Mouse (Mus musculus): Measurements from ENCODE around the gene Ttc12. TPM values are rescaled to one million over a fixed set of nuclear protein-coding genes. Genes with fewer than 3 reads are reported as not detected.

The Ttc12 gene
- 2.4 TPM in 2 replicates for polyA plus RNA-seq (2012; rRNA removed)

DNA sequence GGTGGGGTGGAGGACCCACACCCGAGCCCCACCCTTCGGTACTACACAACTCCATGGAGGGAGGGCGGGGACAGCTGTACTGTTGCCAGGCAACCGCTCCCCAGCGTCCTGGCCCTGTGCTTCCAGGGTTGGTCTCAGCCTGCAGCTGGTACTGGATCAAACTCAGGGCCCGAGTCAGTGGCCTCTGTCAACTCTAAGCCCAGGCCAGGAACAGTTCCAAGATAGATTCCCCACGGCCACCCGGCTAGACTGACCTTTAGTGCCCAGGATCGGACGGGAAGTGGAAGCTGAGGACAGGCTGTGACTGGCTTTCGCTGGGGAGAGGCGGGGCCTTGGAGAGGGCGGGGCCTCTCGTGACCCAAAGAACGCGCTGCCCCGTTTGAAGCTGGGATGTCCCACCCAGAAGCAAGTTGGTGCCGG, at the start of gene Ttc12:
Ttc12 (minus strand) TSS at position 334 of the 420 bp plus-strand sequence.
- peak in 1 of 2 experiments; percentile 56 for DNase-seq (ENCODE audit: extremely low spot score in 1 of 2, low spot score in 1 of 2)

DNA sequence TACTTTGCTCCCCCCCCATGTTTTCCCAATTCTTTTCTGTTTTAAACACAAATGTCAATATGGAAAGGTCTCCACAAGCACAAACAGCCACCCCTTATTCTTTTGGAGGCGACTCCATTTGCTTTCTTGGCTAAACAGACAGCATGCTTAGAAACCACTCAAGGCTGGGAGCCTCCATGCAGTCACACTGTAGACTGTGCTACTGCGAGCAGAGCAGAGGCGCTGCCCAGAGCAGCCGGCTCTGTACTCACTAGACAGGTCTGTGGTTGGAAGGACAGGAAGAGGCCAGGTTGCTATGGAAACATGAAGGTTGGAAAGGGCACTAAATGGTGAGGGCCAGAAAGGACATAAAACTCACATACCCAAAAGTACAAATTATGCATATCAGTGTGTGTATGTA, 48.9 kb upstream of the Ttc12 start:
- no peak for DNase-seq (ENCODE audit: extremely low spot score in 1 of 2, low spot score in 1 of 2)

GRCm38 (mm10) chr9:49533912-49534491, 48.0 kb upstream of the Ttc12 start:
- no peak for DNase-seq (ENCODE audit: extremely low spot score in 1 of 2, low spot score in 1 of 2)

GRCm38 (mm10) chr9:49533455-49533854, 47.4 kb upstream of the Ttc12 start:
- DNase-seq (ENCODE audit: extremely low spot score in 1 of 2, low spot score in 1 of 2) = no peak

DNA sequence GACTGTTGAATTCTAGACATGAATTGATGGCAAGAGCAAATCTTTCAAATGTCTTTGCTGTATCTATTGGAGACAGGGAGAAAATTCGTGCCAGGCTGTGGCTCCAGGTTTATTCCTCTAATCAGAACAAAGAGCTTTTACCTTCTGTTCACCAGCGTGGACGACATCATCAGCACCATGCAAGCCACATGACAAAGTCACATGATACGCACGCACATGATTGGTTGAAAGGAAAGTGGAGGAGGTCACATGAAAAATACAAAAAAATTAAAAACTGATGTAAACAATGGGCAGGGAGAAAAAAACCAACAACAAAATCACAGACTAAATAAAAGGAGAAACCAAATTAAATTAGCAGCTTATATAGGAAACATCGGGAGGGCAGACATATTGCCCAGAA, 45.8 kb upstream of the Ttc12 start:
- DNase-seq (ENCODE audit: extremely low spot score in 1 of 2, low spot score in 1 of 2) = no peak

GRCm38 (mm10) chr9:49531257-49531656, 45.2 kb upstream of the Ttc12 start:
- no peak for DNase-seq (ENCODE audit: extremely low spot score in 1 of 2, low spot score in 1 of 2)

DNA sequence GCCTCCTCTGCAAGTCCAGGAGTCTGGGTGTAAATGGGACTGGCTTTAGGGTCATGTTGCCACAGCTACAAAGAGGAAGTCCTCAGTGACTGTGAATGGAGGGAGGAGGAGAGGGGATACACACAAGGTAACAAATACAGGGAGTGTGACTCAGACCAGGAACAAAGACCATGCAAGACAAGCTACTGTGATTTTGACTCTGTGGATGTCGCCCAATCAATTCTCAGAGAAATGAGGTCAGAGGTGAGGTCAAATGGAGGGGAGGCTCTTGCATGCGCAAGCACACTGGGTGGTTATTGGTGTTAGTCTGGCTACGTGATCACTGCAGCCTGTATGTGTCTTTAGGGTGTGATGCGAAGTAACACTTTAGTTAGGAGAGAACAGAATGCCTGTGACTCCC, 44.7 kb upstream of the Ttc12 start:
- DNase-seq (ENCODE audit: extremely low spot score in 1 of 2, low spot score in 1 of 2) = no peak

GRCm38 (mm10) chr9:49529366-49529959, 43.4 kb upstream of the Ttc12 start:
- DNase-seq (ENCODE audit: extremely low spot score in 1 of 2, low spot score in 1 of 2) = no peak

GRCm38 (mm10) chr9:49528943-49529342, 42.9 kb upstream of the Ttc12 start:
- peak in 1 of 2 experiments; percentile 55 for DNase-seq (ENCODE audit: extremely low spot score in 1 of 2, low spot score in 1 of 2)

DNA sequence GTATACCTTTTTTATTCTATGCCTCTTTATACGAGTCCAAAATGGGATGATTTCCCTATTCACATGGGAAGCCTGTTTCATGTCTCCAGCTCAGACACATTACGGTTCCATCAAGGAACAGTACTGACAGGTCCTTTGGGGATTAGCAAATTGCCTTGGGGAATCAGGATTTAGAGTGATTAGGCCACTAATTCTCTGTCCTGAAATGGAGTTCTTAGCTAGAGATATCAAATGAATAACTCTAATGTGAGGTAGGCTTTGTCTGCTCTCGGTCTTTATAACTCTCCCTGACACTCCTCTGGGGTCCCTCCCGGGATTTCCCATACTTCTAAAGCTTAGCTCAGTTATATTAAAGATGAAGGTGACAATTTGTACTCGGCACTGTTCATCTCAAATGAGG, 42.0 kb upstream of the Ttc12 start:
- DNase-seq (ENCODE audit: extremely low spot score in 1 of 2, low spot score in 1 of 2) = no peak

DNA sequence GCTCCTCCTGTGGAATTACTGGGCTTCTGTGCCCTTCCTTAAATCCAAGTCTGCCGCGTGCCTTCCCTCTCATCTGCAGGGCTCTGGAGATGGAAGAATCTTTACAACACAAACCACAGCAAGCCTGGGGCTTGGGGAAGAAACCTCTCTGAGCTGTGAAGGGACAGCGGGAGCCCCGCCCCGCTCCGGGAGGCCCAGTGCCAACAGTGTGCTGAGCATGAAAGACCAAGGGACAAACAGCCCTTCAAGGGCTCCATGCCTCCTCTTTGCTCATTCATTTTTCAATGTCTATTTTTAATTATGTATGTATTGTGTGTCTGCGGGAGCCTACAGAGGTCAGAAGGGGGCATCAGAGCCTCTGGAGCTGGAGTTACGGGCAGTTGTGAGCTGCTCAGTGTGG, 41.3 kb upstream of the Ttc12 start:
- no peak for DNase-seq (ENCODE audit: extremely low spot score in 1 of 2, low spot score in 1 of 2)

DNA sequence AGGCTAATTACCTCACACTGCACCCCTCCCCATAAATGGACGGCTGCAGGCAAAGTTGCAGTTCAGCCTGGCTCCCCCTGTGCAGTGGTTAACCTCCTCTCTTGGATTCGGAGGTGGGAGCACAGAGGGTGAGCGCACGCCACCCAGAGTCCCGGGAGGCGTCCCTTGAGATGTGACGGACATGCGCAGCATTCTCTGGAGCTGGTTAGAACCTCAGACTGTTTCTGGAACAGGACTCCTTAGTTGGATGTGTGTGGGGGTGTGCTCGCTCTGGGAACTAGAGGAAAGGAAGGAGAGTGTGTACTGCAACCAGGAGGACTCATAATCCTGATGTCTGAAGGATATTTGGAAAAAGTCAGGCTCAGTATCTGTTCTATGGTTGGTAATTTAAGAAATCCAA, 38.7 kb upstream of the Ttc12 start:
- peak in 1 of 2 experiments; percentile 27 for DNase-seq (ENCODE audit: extremely low spot score in 1 of 2, low spot score in 1 of 2)

GRCm38 (mm10) chr9:49523881-49524280, 37.9 kb upstream of the Ttc12 start:
- DNase-seq (ENCODE audit: extremely low spot score in 1 of 2, low spot score in 1 of 2) = no peak

DNA sequence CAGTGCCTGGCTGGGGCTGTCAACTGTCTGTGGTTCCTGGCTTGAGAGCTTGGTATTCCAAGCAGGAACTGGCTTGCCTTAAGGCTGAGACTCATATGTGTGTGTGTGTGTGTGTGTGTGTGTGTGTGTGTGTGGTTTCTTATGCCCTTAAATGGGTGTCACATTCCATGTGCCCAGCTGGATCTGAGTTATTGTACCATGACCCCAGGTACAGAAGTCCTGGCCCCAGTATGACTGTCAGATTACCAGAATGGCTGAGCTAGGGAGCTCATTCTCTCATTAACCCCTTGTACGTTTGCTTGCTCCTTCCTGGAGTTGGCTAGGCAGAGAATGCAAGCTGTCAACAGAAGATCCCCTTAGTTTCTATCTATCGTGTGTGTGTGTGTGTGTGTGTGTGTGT, 28.3 kb upstream of the Ttc12 start:
- DNase-seq (ENCODE audit: extremely low spot score in 1 of 2, low spot score in 1 of 2) = no peak

GRCm38 (mm10) chr9:49510666-49511065, 24.6 kb upstream of the Ttc12 start:
- DNase-seq (ENCODE audit: extremely low spot score in 1 of 2, low spot score in 1 of 2) = no peak

DNA sequence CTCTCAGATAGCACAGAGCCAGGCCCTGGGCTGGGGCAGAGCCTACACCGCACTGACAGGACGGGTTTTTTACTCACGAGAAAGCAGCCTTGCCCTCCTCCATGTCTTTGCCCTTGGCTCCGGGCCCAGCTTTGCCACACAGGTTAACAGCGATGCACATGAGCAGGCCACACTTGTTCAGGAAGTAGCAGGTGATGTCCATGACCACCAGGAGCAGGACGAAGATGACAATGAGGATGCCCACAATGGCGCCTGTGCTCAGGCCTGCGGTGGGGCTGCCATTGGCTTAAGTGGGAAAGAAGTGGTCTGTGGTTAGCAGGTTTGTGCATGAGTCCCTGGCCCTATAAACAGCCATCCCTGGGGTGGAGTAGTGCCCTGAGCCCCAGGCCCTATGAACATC, 23.6 kb upstream of the Ttc12 start:
- DNase-seq (ENCODE audit: extremely low spot score in 1 of 2, low spot score in 1 of 2) = no peak

DNA sequence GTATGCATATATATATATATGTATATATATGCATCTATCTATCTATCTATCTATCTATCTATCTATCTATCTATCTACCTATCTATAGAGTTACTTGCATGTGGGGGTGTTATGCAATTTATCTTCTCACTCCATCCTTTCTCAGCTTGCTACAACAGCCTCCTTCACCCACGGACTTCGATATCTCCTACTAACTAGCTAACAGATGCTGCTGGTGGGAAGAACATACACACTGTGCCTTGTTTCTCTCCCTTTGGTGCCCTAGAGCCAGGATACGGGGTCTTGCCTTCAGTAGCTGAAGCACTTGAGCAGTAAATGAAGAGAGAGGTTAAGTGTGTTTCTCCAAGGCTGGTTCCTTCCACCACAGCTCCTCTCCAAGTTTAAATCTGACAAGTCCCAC, 23.1 kb upstream of the Ttc12 start:
- DNase-seq (ENCODE audit: extremely low spot score in 1 of 2, low spot score in 1 of 2) = peak; percentile 37 to 39

GRCm38 (mm10) chr9:49507829-49508585, 22.0 kb upstream of the Ttc12 start:
- DNase-seq (ENCODE audit: extremely low spot score in 1 of 2, low spot score in 1 of 2) = no peak

DNA sequence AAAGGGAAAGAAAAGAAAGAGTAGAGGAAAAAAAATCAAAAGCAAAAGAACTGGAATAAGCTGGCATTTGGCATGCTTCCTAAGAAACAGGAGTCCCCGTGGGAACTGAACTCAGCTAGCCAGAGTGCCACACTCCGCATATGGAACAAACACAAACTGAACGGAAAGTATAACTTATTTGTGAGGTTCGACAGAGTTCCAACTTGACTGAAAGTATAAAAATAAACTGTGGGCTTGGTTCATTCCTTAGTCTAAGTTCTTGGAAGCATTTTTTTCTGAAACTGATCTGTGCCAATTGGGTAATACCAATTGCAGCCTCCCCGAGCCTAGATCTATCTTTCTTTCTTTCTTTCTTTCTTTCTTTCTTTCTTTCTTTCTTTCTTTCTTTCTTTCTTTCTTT, 18.6 kb upstream of the Ttc12 start:
- no peak for DNase-seq (ENCODE audit: extremely low spot score in 1 of 2, low spot score in 1 of 2)

GRCm38 (mm10) chr9:49502245-49502644, 16.2 kb upstream of the Ttc12 start:
- DNase-seq (ENCODE audit: extremely low spot score in 1 of 2, low spot score in 1 of 2) = no peak

DNA sequence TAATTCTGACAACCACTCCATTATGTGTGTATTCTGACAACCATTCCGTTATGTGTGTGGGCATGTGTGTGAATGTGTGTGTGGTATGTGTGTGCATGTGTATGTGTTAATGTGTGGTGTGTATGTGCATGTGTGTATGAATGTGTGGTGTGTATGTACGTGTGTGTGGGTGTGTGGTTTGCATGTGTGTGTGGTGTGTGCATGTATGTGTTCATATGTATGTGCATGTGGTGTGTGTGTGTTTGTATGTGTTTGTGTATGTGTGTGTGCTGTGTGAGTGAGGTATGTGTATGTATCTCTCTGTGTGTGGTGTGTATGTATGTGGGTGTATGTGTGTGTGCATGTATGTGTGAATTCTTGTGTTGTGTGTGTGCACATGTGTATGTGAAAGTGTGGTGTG, 13.9 kb upstream of the Ttc12 start:
- DNase-seq (ENCODE audit: extremely low spot score in 1 of 2, low spot score in 1 of 2) = no peak

Data from frontal cortex, adult 2 months (tissue).